Mouse (Mus musculus) stomach, postnatal 0 days (tissue): ENCODE measurements around the gene Nfkbil1. TPM values are rescaled to one million over a fixed set of nuclear protein-coding genes. Genes with fewer than 3 reads are reported as not detected.
"Not testable (repeated sequence)": the region's sequence is repeated elsewhere in the genome, so short reads cannot be mapped to it uniquely, and the experiment has no call there.

Source experiments
- ATAC-seq: fragments of 200-750 bp; cut with Nextera tagmentation; 2 replicates; pipeline ENCODE4 v1.8.0; 2017; ENCODE audit not compliant: low FRiP score, low TSS enrichment
- DNase-seq: peaks from one replicate; pipeline ENCODE4 v3.0.0-alpha.2; 2016; ENCODE audit warnings: low spot score
- H3K27ac ChIP-seq: fragments of 300-500 bp; sonication (generic); replicated peaks from 2 replicates; pipeline ENCODE4 v1.5.1; 2014; ENCODE audit warnings: mild to moderate bottlenecking, control low read depth
- H3K27me3 ChIP-seq: fragments of 300-500 bp; sonication (generic); 2 replicates; pipeline ENCODE4 v1.6.1; 2014; ENCODE audit warnings: low read length; ENCODE audit not compliant: control insufficient read depth, insufficient read depth
- H3K36me3 ChIP-seq: fragments of 300-500 bp; sonication (generic); 2 replicates; pipeline ENCODE4 v1.6.1; 2014; ENCODE audit warnings: low read length, mixed read lengths; ENCODE audit not compliant: control insufficient read depth, insufficient read depth
- H3K4me1 ChIP-seq: fragments of 300-500 bp; sonication (generic); replicated peaks from 2 replicates; pipeline ENCODE4 v1.6.1; 2014; ENCODE audit warnings: antibody characterized with exemption; ENCODE audit not compliant: control insufficient read depth, insufficient read depth
- H3K4me2 ChIP-seq: fragments of 300-500 bp; sonication (generic); replicated peaks from 2 replicates; pipeline ENCODE4 v1.6.1; 2014; ENCODE audit warnings: low read depth, mild to moderate bottlenecking, control low read depth, moderate library complexity
- H3K4me3 ChIP-seq: fragments of 300-500 bp; sonication (generic); 2 replicates; pipeline ENCODE4 v1.5.1; 2014; ENCODE audit warnings: low read depth, low read length, control low read depth
- H3K9ac ChIP-seq: fragments of 300-500 bp; sonication (generic); 2 replicates; pipeline ENCODE4 v1.6.1; 2014; ENCODE audit warnings: mild to moderate bottlenecking, low read length, control low read depth, mixed read lengths
- H3K9me3 ChIP-seq: fragments of 300-500 bp; sonication (generic); 2 replicates; pipeline ENCODE4 v1.6.1; 2016; ENCODE audit warnings: low read length; ENCODE audit not compliant: control insufficient read depth
- CTCF ChIP-seq: IDR thresholded peaks from 2 replicates; pipeline ENCODE4 v1.5.1; 2016; ENCODE audit warnings: antibody characterized with exemption, low read depth, mild to moderate bottlenecking, moderate library complexity
- EP300 ChIP-seq: optimal IDR thresholded peaks from 2 replicates; pipeline ENCODE3; 2016; ENCODE audit warnings: antibody characterized with exemption
- WGBS: fragments of 180-500 bp; shearing (Covaris S2); extraction: QIAGEN DNeasy Blood & Tissue Kit; methylation state at CpG from one replicate; pipeline ENCODE4 v1.1.7; 2014; 5-methylcytosine and 5-hydroxymethylcytosine counted together
- polyA plus RNA-seq: library from polyadenylated mRNA; unstranded; fragments of >200 nt; fragmentation: Nextera tagmentation; extraction: Ambion mirVana; gene quantifications from 2 replicates; pipeline ENCODE4 v1.2.1, GENCODE M21; 2015

The Nfkbil1 gene
- polyA plus RNA-seq, 1 experiment from 2014 or later = 7.4 TPM

- Histone ChIP-seq H3K9ac (no peak overlapping the region), H3K27ac (no peak overlapping the region), H3K27me3 (no peaks in the 10 kb centered on the region), H3K9me3 (no peaks in the 10 kb centered on the region), H3K36me3 (no peaks in the 10 kb centered on the region), H3K4me3 (no peak overlapping the region), H3K4me2 (no peak overlapping the region), H3K4me1 (peaks cover 6% of the 10 kb centered on the region)
- DNase-seq (no peak), ATAC-seq (no peak)
- WGBS = 74% methylated on average over 9 of the region's 9 CpGs
- TF ChIP-seq CTCF (no peak), EP300 (no peak)
Observed at GRCm38 (mm10) chr17:35236996-35237395, 1.4 kb upstream of the Nfkbil1 start.

- ATAC-seq (peak; percentile 68), DNase-seq (peak; percentile 96)
- under 1% methylated on average over 18 of the region's 18 CpGs for WGBS
- Histone ChIP-seq H3K27me3 (no peaks in the 10 kb centered on the region), H3K9me3 (no peaks in the 10 kb centered on the region), H3K36me3 (no peaks in the 10 kb centered on the region; the same call in 1 of the 2 replicates), H3K4me2 (peak overlapping the region; percentile 91), H3K4me1 (peaks cover 6% of the 10 kb centered on the region), H3K9ac (peak overlapping the region; percentile 86), H3K27ac (peak overlapping the region; percentile 97), H3K4me3 (peak overlapping the region; percentile 56)
- no peak for TF ChIP-seq EP300
- TF ChIP-seq CTCF = peak; percentile 100
Observed at GRCm38 (mm10) chr17:35236390-35236746, 776 bp upstream of the Nfkbil1 start.

GRCm38 (mm10) chr17:35234903-35235302 lies 689 bp downstream of the Nfkbil1 start:
- peak overlapping the region; percentile 86 for H3K9ac ChIP-seq
- H3K4me3 ChIP-seq = peak overlapping the region; percentile 56
- TF ChIP-seq EP300 = no peak
- TF ChIP-seq CTCF = peak; percentile 30; the same call in 1 of the 2 replicates
- no peaks in the 10 kb centered on the region; the same call in 1 of the 2 replicates for H3K36me3 ChIP-seq
- no peaks in the 10 kb centered on the region for H3K9me3 ChIP-seq
- WGBS = 4% methylated on average over 31 of the region's 31 CpGs
- peaks cover 2% of the 10 kb centered on the region for H3K4me1 ChIP-seq
- ATAC-seq = 0 out of 2 replicates have a peak, but pooled peaks have one; percentile 5
- H3K27me3 ChIP-seq = no peaks in the 10 kb centered on the region
- H3K4me2 ChIP-seq = peak overlapping the region; percentile 91
- peak; percentile 66 for DNase-seq
- H3K27ac ChIP-seq = peak overlapping the region; percentile 97

GRCm38 (mm10) chr17:35234090-35234489 lies 1.5 kb downstream of the Nfkbil1 start:
- not testable (repeated sequence) for ATAC-seq, DNase-seq, H3K9me3 ChIP-seq, H3K27me3 ChIP-seq, H3K4me1 ChIP-seq, H3K4me3 ChIP-seq, H3K36me3 ChIP-seq, H3K9ac ChIP-seq
- peak overlapping the region; percentile 85 for H3K27ac ChIP-seq
- WGBS = 67% methylated on average over 7 of the region's 7 CpGs
- peak overlapping the region; percentile 91 for H3K4me2 ChIP-seq

GRCm38 (mm10) chr17:35233114-35233980 lies 2.2 kb downstream of the Nfkbil1 start, which contains the start of gene Atp6v1g2:
TSS of gene Atp6v1g2 (plus strand) at chr17:35233660.
- DNase-seq (peak; percentile 60), ATAC-seq (peak; percentile 17)
- WGBS = 35% methylated on average over 18 of the region's 18 CpGs
- Histone ChIP-seq H3K4me3 (peak within 1 kb of the TSS; percentile 56), H3K4me1 (peaks cover 2% of the 10 kb centered on the region), H3K36me3 (peaks cover 4% of the 10 kb centered on the region), H3K27me3 (no peaks in the 10 kb centered on the region), H3K27ac (peak within 1 kb of the TSS; percentile 97), H3K4me2 (peak within 1 kb of the TSS; percentile 91), H3K9ac (peak within 1 kb of the TSS; percentile 86; the same call in 1 of the 2 replicates), H3K9me3 (no peaks in the 10 kb centered on the region)
- TF ChIP-seq EP300 (no peak), CTCF (no peak)

- Histone ChIP-seq H3K36me3 (peaks cover 4% of the 10 kb centered on the region), H3K4me3 (no peak overlapping the region)
Observed at GRCm38 (mm10) chr17:35232659-35233058, 2.9 kb downstream of the Nfkbil1 start.

More at GRCm38 (mm10) chr17:35232659-35233058, 2.9 kb downstream of the Nfkbil1 start:
- DNase-seq (no peak), ATAC-seq (no peak)
- Histone ChIP-seq H3K27ac (peak overlapping the region; percentile 85), H3K4me1 (peaks cover 2% of the 10 kb centered on the region), H3K27me3 (no peaks in the 10 kb centered on the region), H3K9ac (no peak overlapping the region), H3K4me2 (no peak overlapping the region), H3K9me3 (no peaks in the 10 kb centered on the region)
- WGBS = 65% methylated on average over 5 of the region's 5 CpGs
- no peak for TF ChIP-seq EP300
